Mouse (Mus musculus) C2C12 (cell line): ENCODE measurements around the gene Hoxa1. TPM values are rescaled to one million over a fixed set of nuclear protein-coding genes. Genes with fewer than 3 reads are reported as not detected.

ENCODE experiments used
- H3K27me3 ChIP-seq: one replicate; pipeline ENCODE4 v1.6.1; 2011; ENCODE audit not compliant: control insufficient read depth, insufficient read depth, insufficient read length
- H3K36me3 ChIP-seq: one replicate; pipeline ENCODE4 v1.6.1; 2011; ENCODE audit not compliant: control insufficient read depth, insufficient read depth
- H3K4me3 ChIP-seq: one replicate; pipeline ENCODE4 v1.5.1; 2011; ENCODE audit warnings: mild to moderate bottlenecking, control low read depth; ENCODE audit not compliant: poor library complexity, insufficient read depth, severe bottlenecking
- H3K79me2 ChIP-seq: one replicate; pipeline ENCODE4 v1.6.1; 2011; ENCODE audit not compliant: control insufficient read depth, insufficient read depth
- H3K79me3 ChIP-seq: one replicate; pipeline ENCODE4 v1.6.1; 2011; ENCODE audit warnings: low read depth, control low read depth
- H3ac ChIP-seq: one replicate; pipeline ENCODE3; 2011; ENCODE audit warnings: low read depth; ENCODE audit not compliant: control insufficient read depth, insufficient read length
- CEBPB ChIP-seq: IDR thresholded peaks from one replicate; pipeline ENCODE4 v1.6.1; 2011; ENCODE audit warnings: low read depth, mild to moderate bottlenecking, control low read depth, moderate library complexity
- CTCF ChIP-seq: IDR thresholded peaks from one replicate; pipeline ENCODE4 v1.5.1; 2011; ENCODE audit not compliant: control insufficient read depth, insufficient read depth, insufficient read length
- FOSL1 ChIP-seq: IDR thresholded peaks from one replicate; pipeline ENCODE4 v1.8.0; 2011; ENCODE audit warnings: mild to moderate bottlenecking, low read length; ENCODE audit not compliant: poor library complexity, insufficient read depth, severe bottlenecking
- MAX ChIP-seq: IDR thresholded peaks from one replicate; pipeline ENCODE4 v1.6.1; 2011; ENCODE audit warnings: mild to moderate bottlenecking, control low read depth
- MYOD1 ChIP-seq: IDR thresholded peaks from one replicate; pipeline ENCODE4 v1.6.1; 2011; ENCODE audit warnings: low read depth; ENCODE audit not compliant: control insufficient read depth, insufficient read length
- MYOG ChIP-seq: IDR thresholded peaks from one replicate; pipeline ENCODE4 v1.6.1; 2011; ENCODE audit not compliant: control insufficient read depth, insufficient read length; ENCODE audit errors: extremely low read depth
- USF1 ChIP-seq: IDR thresholded peaks from one replicate; pipeline ENCODE4 v1.6.1; 2011; ENCODE audit warnings: low read depth, mild to moderate bottlenecking, control low read depth, moderate library complexity
- polyA plus RNA-seq: library from polyadenylated mRNA; unstranded; fragments of >200 nt; fragmentation: generic; extraction: Trizol; gene quantifications from one replicate; pipeline ENCODE4 v1.2.1, GENCODE M21; 2012; ENCODE audit warnings: missing spikeins

Hoxa1 gene
- polyA plus RNA-seq, 1 experiment: 0.96 TPM

DNA sequence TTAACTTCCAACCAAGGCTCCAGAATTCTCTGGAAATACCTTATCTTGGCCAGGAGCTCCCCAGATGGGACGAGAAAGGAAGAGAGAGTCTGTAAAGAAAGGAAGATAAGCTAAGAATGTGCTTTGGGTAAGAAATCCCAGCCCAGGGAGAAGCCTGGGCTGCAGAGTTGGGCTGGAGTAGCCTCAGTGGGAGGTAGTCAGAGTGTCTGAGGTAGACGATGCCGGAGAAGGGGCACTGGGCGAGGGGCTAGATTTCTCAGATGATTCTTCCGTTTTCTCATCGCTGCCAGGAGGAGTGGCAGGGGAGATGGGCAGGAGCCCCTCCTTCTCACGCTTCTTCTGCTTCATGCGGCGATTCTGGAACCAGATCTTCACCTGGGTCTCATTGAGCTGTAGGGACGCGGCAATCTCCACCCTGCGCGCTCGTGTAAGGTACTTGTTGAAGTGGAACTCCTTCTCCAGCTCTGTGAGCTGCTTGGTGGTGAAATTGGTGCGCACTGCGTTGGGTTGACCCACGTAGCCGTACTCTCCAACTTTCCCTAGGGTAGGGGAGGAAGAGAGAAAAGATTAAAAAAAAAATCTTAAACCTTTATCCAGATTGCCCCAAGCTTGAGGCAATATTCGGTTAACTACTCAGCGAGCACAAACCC lies 1.4 kb downstream of the Hoxa1 start:
- H3K36me3 ChIP-seq: peaks cover under 1% of the 10 kb centered on the region
- H3K79me3 ChIP-seq: peaks cover 11% of the 10 kb centered on the region
- no peaks in the 10 kb centered on the region for H3K27me3 ChIP-seq
- peaks cover 29% of the 10 kb centered on the region for H3K79me2 ChIP-seq
- no peak for TF ChIP-seq CTCF
- no peak for TF ChIP-seq MYOD1
- no peak for TF ChIP-seq USF1
- no peak for TF ChIP-seq MAX
- no peak for TF ChIP-seq CEBPB
- TF ChIP-seq FOSL1: no peak
- no peak for TF ChIP-seq MYOG
- H3K4me3 ChIP-seq: no peak overlapping the region
- no peak overlapping the region for H3ac ChIP-seq

DNA sequence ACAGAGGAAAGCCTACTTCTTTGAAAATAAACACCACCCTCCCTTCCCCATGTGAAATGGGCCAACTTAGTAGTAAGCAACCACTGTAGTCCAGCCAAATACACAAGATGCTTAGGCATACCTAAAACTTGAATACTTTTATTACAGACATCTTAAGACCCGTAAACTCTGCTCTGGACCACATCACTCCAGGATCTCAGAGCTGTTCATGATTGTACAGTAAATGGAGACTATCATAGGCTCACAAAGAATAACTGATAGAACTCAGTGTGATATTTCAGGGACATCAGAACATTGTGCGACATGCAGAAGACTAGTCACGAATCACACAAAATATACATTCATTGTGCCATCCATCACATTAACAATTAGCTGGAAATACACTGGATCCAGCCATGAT lies 2.6 kb downstream of the Hoxa1 start:
- Histone ChIP-seq H3K36me3 (no peaks in the 10 kb centered on the region), H3ac (no peak overlapping the region), H3K79me2 (peaks cover 19% of the 10 kb centered on the region), H3K79me3 (peaks cover 8% of the 10 kb centered on the region), H3K27me3 (no peaks in the 10 kb centered on the region), H3K4me3 (no peak overlapping the region)
- TF ChIP-seq USF1 (no peak), MYOD1 (no peak), MAX (no peak), MYOG (no peak), CTCF (no peak), CEBPB (no peak), FOSL1 (no peak)

- no peak overlapping the region for H3ac ChIP-seq
- peaks cover under 1% of the 10 kb centered on the region for H3K79me3 ChIP-seq
- H3K36me3 ChIP-seq: no peaks in the 10 kb centered on the region
- peaks cover 6% of the 10 kb centered on the region for H3K79me2 ChIP-seq
- TF ChIP-seq CEBPB: no peak
- TF ChIP-seq MAX: no peak
- TF ChIP-seq MYOG: no peak
- TF ChIP-seq CTCF: no peak
- TF ChIP-seq FOSL1: no peak
- TF ChIP-seq USF1: no peak
- no peak for TF ChIP-seq MYOD1
- no peak overlapping the region for H3K4me3 ChIP-seq
- H3K27me3 ChIP-seq: no peaks in the 10 kb centered on the region
Observed at GRCm38 (mm10) chr6:52154044-52154443, 4.1 kb downstream of the Hoxa1 start.

DNA sequence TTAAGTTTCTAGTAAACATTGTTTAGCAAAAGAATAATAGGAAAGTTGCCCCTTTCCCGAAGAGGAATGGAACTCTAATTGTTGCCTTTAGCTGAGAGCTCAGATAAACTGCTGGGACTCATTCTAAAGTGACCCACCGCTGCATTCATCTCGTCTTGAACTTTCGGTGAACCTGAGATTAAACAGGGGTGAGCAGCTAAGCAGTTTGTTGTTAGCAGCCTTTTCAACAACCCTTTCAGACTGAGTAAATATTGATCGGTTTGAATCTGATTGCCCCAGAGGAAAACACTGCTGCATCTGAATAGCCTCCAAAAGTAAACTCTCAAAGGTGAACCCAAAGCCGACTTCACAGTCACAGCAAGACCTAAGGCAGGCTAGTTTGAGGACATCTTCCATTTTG lies 4.8 kb downstream of the Hoxa1 start:
- Histone ChIP-seq H3ac (no peak overlapping the region), H3K27me3 (no peaks in the 10 kb centered on the region), H3K79me2 (no peaks in the 10 kb centered on the region), H3K79me3 (no peaks in the 10 kb centered on the region), H3K4me3 (no peak overlapping the region), H3K36me3 (no peaks in the 10 kb centered on the region)
- TF ChIP-seq MYOG (no peak), USF1 (no peak), CEBPB (no peak), MAX (no peak), MYOD1 (no peak), FOSL1 (no peak), CTCF (no peak)

GRCm38 (mm10) chr6:52152226-52153193 lies 5.6 kb downstream of the Hoxa1 start:
- TF ChIP-seq MAX (no peak), FOSL1 (no peak), CEBPB (no peak), MYOD1 (no peak), CTCF (no peak), USF1 (no peak), MYOG (no peak)
- H3K27me3 ChIP-seq: no peaks in the 10 kb centered on the region
- H3K4me3 ChIP-seq: no peak overlapping the region
- H3ac ChIP-seq: no peak overlapping the region
- no peaks in the 10 kb centered on the region for H3K36me3 ChIP-seq
- H3K79me2 ChIP-seq: no peaks in the 10 kb centered on the region
- H3K79me3 ChIP-seq: no peaks in the 10 kb centered on the region
